In the genomic region with DNA sequence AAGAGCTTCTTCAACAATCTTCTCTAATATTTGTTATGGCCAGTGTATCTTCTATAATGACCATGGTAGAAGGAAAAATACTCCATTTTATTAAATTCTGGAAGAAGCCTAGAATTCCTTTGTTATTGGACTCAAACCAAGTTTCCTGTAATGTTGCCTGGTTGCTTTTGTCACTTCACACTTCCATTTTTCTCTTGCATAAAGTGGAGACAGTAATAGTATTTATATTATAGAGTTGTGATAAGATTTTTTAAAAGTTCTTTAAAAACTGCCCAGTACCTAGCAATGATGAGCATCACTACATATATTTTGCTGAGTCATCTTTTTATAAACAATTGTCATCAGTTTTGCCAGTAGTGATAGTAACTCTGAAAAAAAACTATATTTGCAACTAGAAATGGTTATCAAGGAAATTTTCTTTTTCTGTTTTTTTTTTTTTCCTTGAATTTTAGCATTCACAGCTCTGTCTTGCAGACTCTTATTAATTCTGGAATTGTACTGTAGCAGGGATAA, we compare ENCODE assay signal across 20 mouse cellular contexts.
DNase-seq lines count a peak whose midpoint lies in the region; ATAC-seq and TF ChIP-seq lines count a peak whose summit lies in the region.
"Had no signal": no experiment of that assay in that cellular context is flagged by ENCODE, and none has a peak within 500 bp of the region (broad histone marks: within the 10 kb centered on the region; RNA-seq: fewer than 3 reads in every experiment).

No protein-coding gene starts in this region.

- H3K9me3 ChIP-seq in lung, embryonic 16.5 days (ENCODE audit: control insufficient read depth, low read length), result no peaks in the 10 kb centered on the region
- 0 out of 2 replicates have a peak, but pooled peaks cover 1% of the 10 kb centered on the region for H3K9me3 ChIP-seq in ES-E14 (ENCODE audit: control insufficient read depth, insufficient read depth, low read depth, low read length)
- H3K9me3 ChIP-seq: embryonic facial prominence, embryonic 10.5 days; embryonic facial prominence, embryonic 12.5 days; forebrain, embryonic 13.5 days; forebrain, embryonic 15.5 days had no signal

- in situ Hi-C loops in ES-E14 (cut with MboI; ENCODE audit: low sequenced_read_pairs in 2 of 2, unreplicated experiment in 2 of 2), result no loop called here

- H3K4me2 ChIP-seq in lung, embryonic 16.5 days (ENCODE audit: low read depth, low read length), result no peak overlapping the region
- H3K4me2 ChIP-seq: embryonic facial prominence, embryonic 12.5 days; forebrain, embryonic 13.5 days; forebrain, embryonic 15.5 days had no signal

- no peaks in the 10 kb centered on the region for H3K36me3 ChIP-seq in lung, embryonic 16.5 days (ENCODE audit: control insufficient read depth, insufficient read depth, low read length)
- H3K36me3 ChIP-seq in ES-E14 (ENCODE audit: control insufficient read depth, insufficient read depth, low read length, poor library complexity, severe bottlenecking), result no peaks in the 10 kb centered on the region
- H3K36me3 ChIP-seq: embryonic facial prominence, embryonic 10.5 days; embryonic facial prominence, embryonic 12.5 days; forebrain, embryonic 15.5 days had no signal

- H3K4me3 ChIP-seq in lung, embryonic 16.5 days (ENCODE audit: low read length), result no peak overlapping the region
- H3K4me3 ChIP-seq in ES-E14 (ENCODE audit: insufficient read depth in 1 of 2, low read depth in 1 of 2, low read length in 2 of 2, poor library complexity in 1 of 2, severe bottlenecking in 1 of 2), result no peak overlapping the region
- H3K4me3 ChIP-seq: embryonic facial prominence, embryonic 10.5 days; embryonic facial prominence, embryonic 12.5 days; forebrain, embryonic 13.5 days; forebrain, embryonic 15.5 days had no signal

- no peaks in the 10 kb centered on the region for H3K27me3 ChIP-seq in lung, embryonic 16.5 days (ENCODE audit: control insufficient read depth, insufficient read depth, low read depth, low read length)
- H3K27me3 ChIP-seq: embryonic facial prominence, embryonic 12.5 days; forebrain, embryonic 13.5 days; forebrain, embryonic 15.5 days; Patski had no signal

- no peak overlapping the region for H3K9ac ChIP-seq in lung, embryonic 16.5 days (ENCODE audit: low read length)
- no peak overlapping the region for H3K9ac ChIP-seq in ES-E14 (ENCODE audit: insufficient read depth, low read depth, low read length, poor library complexity, severe bottlenecking)
- H3K9ac ChIP-seq: embryonic facial prominence, embryonic 12.5 days; forebrain, embryonic 13.5 days; forebrain, embryonic 15.5 days; forebrain, postnatal 0 days had no signal

- DNase-seq in lung, postnatal 36 days, result no peak
- DNase-seq in ES-E14 (ENCODE audit: low read depth, low spot score), result no peak
- DNase-seq in urinary bladder, adult 18-20 months (ENCODE audit: low spot score in 2 of 2), result no peak
- no peak for DNase-seq in layer of hippocampus, postnatal 14 days (ENCODE audit: low spot score in 2 of 2)
- DNase-seq: adrenal gland, adult 8-10 months; adrenal gland, postnatal 14 days; adrenal gland, postnatal 36 days; cerebellum, adult 11-12 months; cerebellum, adult 2 months; cerebellum, adult 9-10 months; cerebellum, postnatal 10 days; cerebellum, postnatal 25 days; forebrain, postnatal 0 days had no signal

- ATAC-seq in lung, embryonic 16.5 days (ENCODE audit: low read depth), result peak; percentile 54; the same call in 1 of the 2 replicates
- ATAC-seq: activated CD4-positive, CD25-positive, alpha-beta regulatory T cell, adult 4 months; forebrain, embryonic 13.5 days; forebrain, embryonic 15.5 days; forebrain, postnatal 0 days; Patski had no signal

- no peak overlapping the region for H3K27ac ChIP-seq in lung, embryonic 16.5 days (ENCODE audit: low read length)
- H3K27ac ChIP-seq in ES-E14 (ENCODE audit: insufficient read depth, low read depth, low read length, poor library complexity, severe bottlenecking), result no peak overlapping the region
- H3K27ac ChIP-seq: embryonic facial prominence, embryonic 10.5 days; embryonic facial prominence, embryonic 12.5 days; forebrain, embryonic 13.5 days; forebrain, embryonic 15.5 days had no signal

- no peaks in the 10 kb centered on the region for H3K4me1 ChIP-seq in lung, embryonic 16.5 days (replicated peaks; ENCODE audit: control insufficient read depth, insufficient read depth, low read length)
- H3K4me1 ChIP-seq in ES-E14 (ENCODE audit: control insufficient read depth in 2 of 2, insufficient read depth in 2 of 2, low read length in 2 of 2, poor library complexity in 1 of 2), result no peaks in the 10 kb centered on the region
- H3K4me1 ChIP-seq: embryonic facial prominence, embryonic 10.5 days; embryonic facial prominence, embryonic 12.5 days; forebrain, embryonic 13.5 days; forebrain, embryonic 15.5 days had no signal

TF ChIP-seq in ES-E14, 5 proteins besides CTCF, POLR2A, EP300 and RAD21:
- no peak for TF ChIP-seq CHD2 (IDR thresholded peaks at IDR 0.05; ENCODE audit: low read depth, low read length)
- TF ChIP-seq HCFC1 (IDR thresholded peaks at IDR 0.05; ENCODE audit: borderline replicate concordance, insufficient read depth, low read length), result no peak
- TF ChIP-seq ZNF384 (IDR thresholded peaks at IDR 0.05; ENCODE audit: low read depth, low read length), result no peak
- TF ChIP-seq MAFK (IDR thresholded peaks at IDR 0.05; ENCODE audit: insufficient read depth, low read depth, low read length), result peak; percentile 88
